Mouse (Mus musculus) kidney, adult 2 months (tissue): Measurements from ENCODE around the gene Mast4.

ENCODE experiments used
- CTCF ChIP-seq: fragments of 200-500 bp; conservative IDR thresholded peaks from 2 replicates; pipeline ENCODE4 v1.5.1; 2011; ENCODE audit warnings: low read depth, mild to moderate bottlenecking, control low read depth, low read length, moderate library complexity, mixed read lengths; ENCODE audit not compliant: insufficient read depth, insufficient read length
- POLR2A ChIP-seq: fragments of 200-500 bp; IDR thresholded peaks from one replicate; pipeline ENCODE4 v1.6.1; 2011; ENCODE audit warnings: low read depth, low read length, control low read depth

DNA sequence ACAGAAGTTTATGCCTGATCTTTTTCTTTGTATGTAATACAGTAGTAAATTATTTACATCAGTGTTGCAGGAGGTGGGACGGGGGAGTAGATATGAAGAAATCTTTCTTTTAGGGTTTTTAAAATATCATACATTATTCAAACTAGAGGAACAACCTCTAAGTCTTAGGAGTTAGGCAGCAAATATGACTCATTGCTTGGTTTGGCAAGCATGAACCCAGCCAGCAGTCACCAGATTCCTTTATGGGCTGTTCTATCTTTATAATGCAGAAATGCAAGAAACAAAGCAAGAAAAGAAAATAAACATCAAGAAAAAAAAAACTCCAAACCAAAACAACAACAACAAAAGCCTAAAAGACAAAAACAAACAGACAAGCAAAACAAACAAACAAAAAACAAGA is 344.2 kb downstream of the Mast4 start:
- TF ChIP-seq CTCF (no peak), POLR2A (no peak)
